Mouse (Mus musculus) gastrocnemius, postnatal 10 days (tissue): ENCODE measurements around the gene Slc4a8. TPM values are rescaled to one million over a fixed set of nuclear protein-coding genes. Genes with fewer than 3 reads are reported as not detected.

Experiments
- DNase-seq: peaks from one replicate; pipeline ENCODE4 v3.0.0; 2021; ENCODE audit warnings: mixed read lengths
- total RNA-seq, 2 experiments: library from RNA; stranded (reverse); gene quantifications; 2 replicates each; pipeline ENCODE4 v1.2.3; 2021

Slc4a8 gene
- total RNA-seq, 2 experiments from 2014 or later: 1.7 to 2.4 TPM

DNA sequence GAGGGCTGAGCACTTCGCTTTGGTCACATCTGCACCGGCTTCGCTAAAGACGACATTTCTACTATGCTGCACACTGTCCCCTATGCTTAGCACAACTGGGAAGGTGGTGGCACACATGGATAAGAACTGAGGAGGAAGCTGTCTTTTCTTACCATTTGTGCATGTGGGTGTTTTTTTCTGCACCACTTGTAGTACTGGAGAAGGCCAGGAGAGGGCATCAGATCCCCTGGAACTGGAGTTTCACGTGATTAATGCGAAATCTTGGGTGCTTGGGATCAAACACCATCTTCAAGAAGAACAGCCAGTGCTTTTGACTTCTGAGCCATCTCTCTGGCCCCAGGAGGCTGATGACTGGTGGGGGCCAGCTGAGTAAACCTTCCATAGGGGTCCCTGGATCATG is 69.1 kb downstream of the Slc4a8 start:
- DNase-seq: no peak

DNA sequence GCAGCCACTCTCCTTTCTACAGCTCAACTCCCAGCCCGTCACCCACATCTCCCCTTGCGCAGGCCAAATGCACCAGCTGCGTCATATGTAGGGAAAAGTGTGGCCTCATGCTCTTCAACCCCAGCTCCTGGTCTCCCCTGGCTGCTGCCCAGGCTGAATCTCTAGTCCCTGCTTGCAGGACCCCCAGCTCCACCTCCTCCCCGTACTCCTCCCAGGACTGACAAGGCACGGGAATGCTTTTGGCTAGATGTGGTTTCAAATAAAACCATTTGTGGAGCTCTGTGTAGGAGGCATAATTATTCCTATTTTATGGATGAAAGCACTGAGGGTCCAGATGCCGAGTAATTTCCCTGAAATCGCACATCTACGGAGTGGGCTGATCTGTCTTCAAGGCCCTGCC is 70.6 kb downstream of the Slc4a8 start:
- no peak for DNase-seq

DNA sequence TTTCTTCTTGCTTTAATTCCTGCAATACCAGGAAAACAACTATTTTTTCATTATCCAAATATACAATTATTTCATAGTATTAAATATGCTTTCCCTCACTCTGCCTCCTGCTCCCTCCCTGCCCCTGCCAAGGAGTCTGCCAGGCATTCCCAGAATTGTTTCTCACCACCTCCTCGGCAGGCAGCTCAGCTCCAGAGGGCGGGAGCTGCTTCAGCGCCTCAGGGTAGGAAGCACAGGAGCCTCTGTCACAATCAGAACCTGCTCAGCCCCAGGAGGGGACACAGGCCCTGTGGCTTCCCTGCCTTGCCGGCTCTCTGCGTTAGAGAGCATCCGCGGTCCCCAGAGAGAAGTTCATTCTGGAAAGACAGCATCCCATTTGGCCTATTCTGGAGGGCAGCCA is 71.2 kb downstream of the Slc4a8 start:
- DNase-seq: no peak

DNA sequence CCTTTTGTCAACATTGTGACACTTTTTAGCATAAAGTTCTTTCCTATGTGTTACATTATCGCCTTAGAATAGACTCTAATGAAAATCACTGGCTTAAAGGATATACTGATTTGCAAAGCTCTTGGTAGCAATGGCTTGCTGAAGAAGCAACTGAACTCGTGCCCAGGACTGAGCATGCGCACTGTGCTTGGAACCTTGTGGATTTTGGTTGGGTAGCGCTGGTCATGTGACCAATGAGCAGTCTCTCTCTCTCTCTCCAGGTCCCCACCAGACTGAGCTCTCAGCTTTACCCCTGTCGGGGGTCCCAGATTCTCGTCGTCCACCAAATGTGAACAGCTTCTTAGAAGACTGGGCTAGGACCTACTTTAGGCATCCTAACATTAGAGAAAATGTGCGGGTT is 75.2 kb downstream of the Slc4a8 start:
- DNase-seq: no peak

DNA sequence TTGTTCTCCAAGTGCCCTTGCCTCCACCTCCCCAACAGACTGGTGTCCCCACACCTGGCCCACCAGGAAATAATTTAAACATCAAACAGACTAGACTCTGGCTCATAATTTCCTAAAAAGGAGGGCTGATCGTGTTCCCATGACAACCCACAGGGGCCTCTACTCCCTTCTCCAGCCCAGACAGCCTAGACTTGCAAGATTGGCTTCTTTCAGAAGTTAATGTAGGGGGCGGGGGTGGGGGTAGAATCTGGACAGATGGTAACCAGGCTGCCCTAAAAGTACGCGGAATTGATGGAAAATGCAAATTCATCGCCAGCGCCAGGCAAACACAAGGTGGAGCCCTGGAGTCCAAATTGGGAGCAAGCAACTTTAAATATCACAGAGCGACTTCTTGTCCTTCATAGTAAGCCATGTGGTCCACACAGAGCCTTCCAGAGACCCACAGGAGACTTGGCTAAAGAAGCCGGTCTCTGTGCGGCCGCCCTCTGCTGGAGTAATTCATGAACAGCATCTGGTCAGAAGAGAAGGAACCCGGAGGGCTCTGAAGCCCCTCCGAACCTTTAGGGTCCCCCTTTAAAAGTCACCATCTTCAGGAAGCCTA is 77.2 kb downstream of the Slc4a8 start:
- peak; percentile 65 for DNase-seq

DNA sequence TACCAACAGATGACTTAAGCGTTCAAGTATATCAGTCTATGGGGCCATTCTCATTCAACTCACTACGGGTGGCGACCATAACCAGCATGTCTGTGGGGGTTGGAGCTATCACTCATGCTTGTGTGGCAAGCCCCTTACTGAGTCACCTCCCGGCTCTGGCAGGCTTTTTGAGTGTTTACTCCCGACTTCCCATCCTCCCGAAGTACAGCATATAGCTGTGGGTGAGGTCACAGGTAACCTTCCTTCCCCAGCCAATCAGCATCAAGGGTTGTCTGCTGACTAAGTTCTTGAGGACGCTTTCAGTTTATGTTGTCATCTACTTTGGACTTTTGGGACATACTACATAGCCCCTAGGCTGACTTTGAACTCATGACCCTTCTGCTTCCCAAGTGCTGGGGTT is 82.8 kb downstream of the Slc4a8 start:
- DNase-seq: no peak

DNA sequence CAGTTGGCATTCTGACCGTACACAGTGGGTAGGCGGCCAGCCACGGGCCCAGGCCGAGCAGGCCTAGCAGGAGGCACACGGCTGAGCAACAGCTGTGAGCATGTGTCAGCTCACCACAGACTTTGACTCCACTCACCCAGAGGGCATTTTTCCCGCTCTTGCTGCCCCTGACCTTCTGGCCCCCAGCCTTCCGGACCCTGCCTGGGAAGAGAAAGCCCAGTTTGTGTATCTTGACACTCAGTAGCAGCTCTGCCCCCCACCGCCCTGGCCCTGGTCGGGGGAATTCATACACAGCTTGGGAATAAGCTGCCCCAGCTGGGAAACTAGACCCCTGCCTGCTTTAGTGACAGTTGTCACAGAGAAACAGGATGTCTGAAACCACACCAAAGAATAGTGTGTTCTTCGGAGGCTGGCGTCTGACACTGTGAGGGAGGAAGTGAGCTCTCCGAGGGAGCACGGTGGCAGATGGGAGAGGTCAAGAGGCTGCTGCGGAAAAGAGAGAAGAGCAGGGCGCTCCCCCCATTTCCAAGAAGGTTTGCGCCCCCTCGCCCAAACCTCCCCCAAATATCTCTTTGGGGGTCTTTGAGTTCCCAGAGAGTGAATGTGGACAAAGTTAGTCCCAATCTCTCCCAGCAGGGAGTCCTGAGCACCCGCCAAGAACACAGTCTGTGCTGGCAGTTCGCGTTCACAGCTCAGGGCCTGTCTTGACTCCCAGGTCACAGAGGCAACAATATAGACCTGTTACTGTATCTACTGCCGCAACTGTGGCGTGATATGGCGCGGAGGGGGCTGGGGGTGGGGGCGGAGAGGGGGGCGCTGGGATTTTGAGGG is 83.7 kb downstream of the Slc4a8 start:
- DNase-seq: no peak

DNA sequence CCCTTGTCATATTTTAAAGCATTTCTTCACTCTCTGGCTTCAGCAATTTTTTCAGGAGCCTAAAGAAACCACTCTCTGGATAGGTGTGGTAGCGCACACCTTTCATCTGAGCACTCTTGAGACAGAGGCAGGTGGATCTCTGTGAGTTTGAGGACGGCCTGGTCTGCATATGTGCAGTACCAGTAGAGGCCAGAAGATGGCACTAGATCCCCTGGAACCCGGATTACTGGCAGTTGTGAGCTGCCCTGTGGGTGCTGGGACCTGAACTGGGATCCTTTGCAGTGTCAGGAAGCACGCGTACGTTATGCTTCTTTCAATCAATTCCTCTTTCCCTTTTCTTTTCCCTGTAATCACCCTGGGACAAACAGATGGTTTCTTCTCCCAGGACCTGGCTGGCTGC is 85.6 kb downstream of the Slc4a8 start:
- no peak for DNase-seq

DNA sequence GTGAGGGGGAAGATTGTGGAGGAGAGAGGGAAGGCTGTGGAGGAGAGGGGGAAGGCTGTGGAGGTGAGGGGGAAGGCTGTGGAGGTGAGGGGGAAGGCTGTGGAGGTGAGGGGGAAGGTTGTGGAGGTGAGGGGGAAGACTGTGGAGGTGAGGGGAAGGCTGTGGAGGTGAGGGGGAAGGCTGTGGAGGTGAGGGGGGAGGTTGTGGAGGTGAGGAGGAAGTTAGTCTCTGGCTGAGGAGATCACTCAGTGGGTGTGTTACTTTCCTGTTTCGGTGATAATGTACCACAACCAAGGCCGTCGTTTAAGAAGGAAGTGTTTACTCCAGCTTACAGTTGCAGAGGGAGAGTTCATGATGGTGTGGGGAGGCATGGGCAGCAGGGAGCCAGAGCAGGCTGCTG is 96.0 kb downstream of the Slc4a8 start:
- no peak for DNase-seq

DNA sequence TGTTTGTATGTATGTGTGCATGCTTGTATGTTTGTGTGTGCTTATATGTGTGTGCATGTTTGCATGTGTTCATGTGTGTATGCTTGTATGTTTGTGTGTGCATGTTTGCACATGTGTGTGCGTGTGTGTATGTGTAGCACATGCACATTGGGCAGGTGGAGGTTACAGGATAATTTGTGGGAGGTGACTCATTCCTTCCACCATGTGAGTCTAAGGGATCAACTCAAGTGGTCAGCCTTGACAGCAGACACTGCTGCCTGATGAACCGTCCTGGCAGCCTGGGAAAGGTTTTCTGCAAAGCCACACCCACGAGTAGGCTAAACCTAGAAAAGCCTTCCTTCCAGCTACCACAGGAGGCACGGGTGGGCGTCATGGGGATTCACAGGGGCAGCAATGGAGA is 99.3 kb downstream of the Slc4a8 start:
- DNase-seq: no peak

DNA sequence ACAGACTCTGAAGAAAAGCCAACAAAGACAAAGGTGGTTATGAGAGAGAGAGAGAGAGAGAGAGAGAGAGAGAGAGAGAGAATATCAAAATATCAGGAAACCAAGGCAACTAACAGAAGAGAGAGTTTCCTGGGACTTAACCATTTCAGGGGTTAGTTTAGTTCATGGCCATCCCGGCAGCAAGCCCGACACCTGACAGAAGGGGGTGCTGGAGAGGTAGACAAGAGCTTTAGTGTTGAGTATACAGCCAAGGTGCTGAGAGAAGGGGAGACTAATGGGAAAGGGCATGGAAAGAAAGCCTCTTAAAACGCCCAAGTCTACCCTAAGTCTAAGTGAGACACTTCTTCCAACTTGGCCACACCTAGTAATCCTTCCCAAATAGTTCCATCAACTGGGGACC is 104.0 kb downstream of the Slc4a8 start:
- DNase-seq: no peak

DNA sequence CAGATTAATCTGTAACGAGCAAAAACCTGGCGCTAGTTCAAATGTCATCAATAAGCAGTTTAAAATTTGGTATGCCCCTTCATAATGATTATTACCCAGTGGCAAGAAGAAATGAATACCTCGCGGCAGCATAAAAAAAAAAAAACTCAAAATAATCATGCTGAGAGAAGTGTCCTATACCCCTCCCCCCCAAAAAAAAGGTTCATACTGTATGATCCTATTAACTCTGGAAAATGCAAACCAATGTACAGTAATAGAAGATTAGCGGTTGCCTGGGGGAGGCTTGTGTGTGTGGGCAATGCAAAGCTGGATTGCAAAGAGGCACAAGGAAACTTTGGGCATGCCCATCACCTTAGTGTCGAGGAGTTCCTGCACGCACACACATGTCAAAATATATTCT is 108.0 kb downstream of the Slc4a8 start, which contains the start of gene Scn8a:
Gene Scn8a, plus strand, starts transcription at position 301 of the 400 bp plus-strand sequence.
- DNase-seq: no peak

DNA sequence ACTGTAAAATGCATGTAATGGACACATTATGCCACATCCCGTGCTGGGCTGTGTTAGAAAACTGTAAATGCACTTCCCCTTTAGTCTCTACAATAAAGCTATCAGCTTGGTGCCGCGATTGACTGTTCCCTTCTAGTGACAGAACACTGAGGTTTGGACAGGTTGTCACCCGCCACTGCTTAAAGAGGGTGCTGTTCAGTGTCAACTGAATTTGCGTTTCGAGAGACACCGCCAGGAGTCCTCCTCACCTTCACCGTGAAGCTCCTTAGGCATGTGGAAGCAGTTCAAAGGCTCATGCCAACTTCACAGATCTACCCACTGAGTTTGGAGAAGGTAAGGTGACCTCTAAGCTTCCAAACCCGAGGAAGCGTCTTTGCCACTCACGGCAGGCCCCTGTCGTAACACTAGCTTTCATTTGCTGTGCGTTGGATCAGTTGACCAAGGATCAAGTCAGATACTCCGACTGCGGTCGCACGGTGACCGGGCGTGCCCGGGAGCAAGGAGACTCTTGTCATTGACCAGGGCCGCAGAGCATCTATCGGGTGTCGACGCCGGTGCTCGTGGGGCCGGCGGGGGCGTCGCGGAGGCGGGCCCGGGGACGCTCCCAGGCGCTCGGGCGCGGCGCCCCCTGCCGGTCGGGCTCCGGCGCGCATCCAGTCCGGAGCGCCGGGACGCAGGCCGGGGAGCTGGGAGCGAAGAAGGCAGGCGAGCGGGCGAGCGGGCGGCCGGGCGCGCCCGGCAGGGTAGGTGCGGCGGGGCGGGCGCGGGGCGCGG is 108.6 kb downstream of the Slc4a8 start:
- DNase-seq: peak; percentile 73

DNA sequence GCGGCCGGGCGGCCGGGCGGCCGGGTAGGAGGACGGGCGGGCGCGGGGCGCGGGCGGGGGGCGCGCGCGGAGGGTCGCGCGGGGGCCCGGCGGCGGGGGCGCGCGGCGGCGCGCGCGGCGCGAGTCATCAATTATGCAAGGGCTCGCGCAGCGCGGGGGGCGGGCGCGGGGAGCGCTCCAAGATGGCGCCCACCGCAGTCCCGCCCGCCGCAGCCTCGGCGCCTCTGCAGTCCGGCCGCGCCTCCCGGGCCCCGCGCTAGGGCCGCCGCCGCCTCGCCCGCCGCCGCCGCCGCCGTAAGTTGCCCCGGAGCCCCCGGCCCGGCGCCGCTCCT is 109.2 kb downstream of the Slc4a8 start:
- DNase-seq: peak; percentile 41

DNA sequence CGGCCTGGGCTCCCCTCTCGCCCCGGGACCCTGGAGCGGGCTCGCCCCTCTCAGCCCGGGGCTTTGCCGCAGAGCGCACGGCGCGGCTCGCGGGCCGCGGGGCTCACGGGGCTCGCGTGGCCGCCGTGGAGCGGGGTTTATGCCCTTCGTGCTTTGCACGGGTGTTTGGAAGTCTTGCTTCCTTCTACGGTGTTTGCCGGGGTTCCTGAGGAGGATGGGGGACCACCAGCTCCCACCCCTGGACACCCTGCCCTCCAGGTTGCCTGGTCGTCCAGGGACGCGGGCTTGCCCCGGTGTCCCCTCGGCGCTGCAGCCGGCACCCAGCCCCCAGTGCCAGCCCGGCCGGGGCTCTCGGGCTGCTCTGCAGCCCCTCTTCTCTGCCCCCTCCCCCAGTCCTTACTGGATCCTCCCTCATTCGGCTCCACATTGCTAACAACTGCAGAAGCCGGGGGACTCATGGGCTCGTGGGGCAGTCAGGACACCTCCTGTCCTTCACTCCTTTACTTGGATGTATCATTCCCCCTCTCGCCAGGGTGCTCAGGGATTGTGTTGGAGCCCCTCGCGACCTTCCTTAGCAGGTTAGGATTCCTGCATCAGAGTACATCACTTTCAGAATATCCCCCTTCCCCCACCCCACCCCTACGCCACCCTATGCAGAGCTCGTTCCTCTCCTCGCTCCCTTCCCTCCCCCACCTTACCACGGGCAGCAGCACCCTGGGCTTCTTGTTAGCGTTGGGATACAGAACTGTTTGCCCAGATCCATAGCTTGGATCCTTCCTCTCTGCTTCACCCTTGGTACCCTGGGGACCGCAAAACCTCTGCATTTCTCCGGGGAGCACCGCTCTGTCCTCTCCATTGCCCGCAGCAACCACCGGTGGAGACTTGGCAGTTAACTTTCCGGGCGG is 109.8 kb downstream of the Slc4a8 start:
- no peak for DNase-seq

DNA sequence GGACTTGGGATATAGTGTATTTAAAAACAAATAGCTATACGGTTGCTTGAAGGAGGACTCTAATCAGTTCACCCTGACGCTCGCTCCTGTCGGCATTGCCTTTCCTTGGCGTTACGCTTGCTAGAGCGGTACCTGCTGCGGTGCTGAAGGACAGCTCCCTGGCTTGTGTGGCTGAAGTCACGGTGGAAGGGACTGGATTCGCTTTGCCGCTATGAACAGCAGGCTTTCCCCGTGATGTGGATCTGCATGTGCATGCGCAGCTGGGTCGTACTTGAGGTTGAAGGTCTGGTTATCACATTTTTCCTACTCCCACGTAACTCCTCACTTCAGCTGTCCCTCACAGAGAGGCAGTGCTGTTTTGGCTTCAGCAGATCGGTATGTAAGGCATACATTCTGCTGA is 111.6 kb downstream of the Slc4a8 start:
- DNase-seq: peak; percentile 74

Other genes with a start within 250 kb of the Slc4a8 start
- gene Tfcp2, start 209.7 kb upstream of the Slc4a8 start, total RNA-seq: 10 to 100 TPM; 13.1 to 16.1 TPM
- 10 to 100 TPM; 11.1 to 13.2 TPM for gene Pou6f1, start 161.8 kb upstream of the Slc4a8 start, total RNA-seq
- gene Dazap2, start 146.4 kb upstream of the Slc4a8 start, total RNA-seq: 10 to 100 TPM; 64.8 to 67.8 TPM
- gene Smagp, start 124.8 kb upstream of the Slc4a8 start, total RNA-seq: 1 to 10 TPM; 6.5 to 8.6 TPM
- gene Bin2, start 92.2 kb upstream of the Slc4a8 start, total RNA-seq: 1 to 10 TPM in 1 of 2 experiments, under 1 TPM in 1; 0.59 to 2.0 TPM
- gene Cela1, start 73.8 kb upstream of the Slc4a8 start, total RNA-seq: 1 to 10 TPM in 1 of 2 experiments, not detected in 1; 1.2 TPM
- 1 to 10 TPM in 1 of 2 experiments, under 1 TPM in 1; 0.23 to 1.6 TPM for gene Galnt6, start 32.4 kb upstream of the Slc4a8 start, total RNA-seq
- gene Scn8a, start 108.1 kb downstream of the Slc4a8 start, total RNA-seq: under 1 TPM; 0.72 to 0.92 TPM